ENCODE assay signal across 8 mouse cellular contexts in the genomic region with DNA sequence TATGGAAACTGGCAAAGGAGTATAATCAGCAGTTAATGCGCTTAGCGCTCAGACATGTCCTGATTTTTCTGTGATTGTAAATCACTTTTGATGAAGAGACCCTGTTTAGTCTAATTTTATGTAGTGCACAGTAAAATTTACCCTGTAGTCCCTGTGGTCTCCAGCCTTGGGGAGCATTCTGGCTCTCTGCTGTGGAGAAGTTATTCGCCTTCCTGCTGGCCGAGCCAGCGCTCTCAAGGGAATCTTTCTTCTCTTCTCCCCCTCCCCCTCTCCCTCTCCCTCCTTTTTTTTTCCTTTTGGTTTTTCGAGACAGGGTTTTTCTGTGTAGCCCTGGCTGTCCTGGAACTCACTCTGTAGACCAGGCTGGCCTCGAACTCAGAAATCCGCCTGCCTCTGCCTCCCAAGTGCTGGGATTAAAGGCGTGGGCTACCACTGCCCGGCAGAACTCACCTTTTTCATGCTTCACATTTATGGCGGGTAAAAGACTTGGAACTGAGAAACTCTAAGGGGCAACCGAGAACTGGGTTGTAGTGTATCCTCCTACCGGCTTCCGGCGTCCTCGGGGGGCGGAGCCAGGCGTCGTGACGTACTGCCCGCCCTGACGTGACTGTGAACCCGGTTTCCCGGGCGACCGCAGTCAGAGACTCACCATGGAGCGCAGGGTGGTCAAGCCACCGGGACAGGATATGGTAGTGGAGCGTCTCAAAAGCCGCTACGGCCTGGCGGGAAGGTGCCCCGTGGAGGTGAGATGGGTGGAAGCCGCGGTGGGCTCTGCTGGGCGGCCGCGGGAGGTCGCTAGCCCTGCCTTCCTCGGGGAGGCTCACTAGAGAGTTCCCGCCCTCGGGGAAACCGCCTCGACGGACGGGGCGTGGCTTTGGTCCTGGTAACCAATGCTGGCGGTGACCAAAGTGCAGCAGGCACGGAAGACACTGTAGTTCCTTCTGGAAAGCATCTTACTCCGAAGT. TPM values are rescaled to one million over a fixed set of nuclear protein-coding genes. Genes with fewer than 3 reads are reported as not detected.
DNase-seq lines count a peak whose midpoint lies in the region; ATAC-seq lines count a peak whose summit lies in the region.

Gene Ccdc138 (plus strand): TSS at position 629 of the 965 bp plus-strand sequence.

- DNase-seq in ZHBTc4 (ENCODE audit: low read depth, low spot score), result peak; percentile 97
- peak; percentile 82 to 85 for DNase-seq in gastrocnemius, adult 8-10 months (ENCODE audit: low spot score in 2 of 2)
- DNase-seq in hindlimb bud, embryonic 11.5 days (ENCODE audit: extremely low spot score, low read depth, low spot score), result peak; percentile 64
- peak; percentile 86 for DNase-seq in left cerebral cortex, adult 8-10 months (ENCODE audit: low spot score in 2 of 2)
- peak; percentile 94 to 95 for DNase-seq in right cerebral cortex, postnatal 10 days (ENCODE audit: low spot score in 2 of 2)
- DNase-seq in urinary bladder, postnatal 25 days (ENCODE audit: low spot score), result peak; percentile 89

- peak; percentile 97 for ATAC-seq in common myeloid progenitor, adult 5-6 weeks (replicated peaks; ENCODE audit: low read depth, poor library complexity, severe bottlenecking)

- peaks cover 32% of the 10 kb centered on the region for H3K36me3 ChIP-seq in megakaryocyte, embryonic 14.5 days (replicated peaks; ENCODE audit: low read length)

- H3K4me3 ChIP-seq in megakaryocyte, embryonic 14.5 days (replicated peaks), result peak within 1 kb of the TSS; percentile 97

- no peaks in the 10 kb centered on the region for H3K27me3 ChIP-seq in megakaryocyte, embryonic 14.5 days (replicated peaks)

- H3K9me3 ChIP-seq in megakaryocyte, embryonic 14.5 days, result no peaks in the 10 kb centered on the region

- peaks cover 17% of the 10 kb centered on the region for H3K4me1 ChIP-seq in megakaryocyte, embryonic 14.5 days

RNA-seq across cellular contexts. Expression of gene Ccdc138, which starts in this region (rescaled TPM):
- 6.7 and 12.4 TPM in 2 replicates for total RNA-seq in common myeloid progenitor, adult 5-6 weeks (2017)
- total RNA-seq in gastrocnemius, adult 8-10 months (2022), result under 1 TPM; 0.11 to 0.22 (median 0.20) TPM
- total RNA-seq in left cerebral cortex, adult 8-10 months (2022), result 1 to 10 TPM; 3.2 to 4.8 (median 3.9) TPM
- 0.65 TPM in 1 of 2 replicates, not detected in the other for polyA plus RNA-seq in megakaryocyte, embryonic 14.5 days (2012; ENCODE audit: insufficient read depth, low replicate concordance)

Comparison
In these comparisons a context has a peak if more than half of its experiments do, and no peak if none do; other contexts are left out.
1. Peak in every context shown above with its lines: DNase-seq, ATAC-seq and H3K4me3 ChIP-seq.
2. Peak in DNase-seq in gastrocnemius, adult 8-10 months; RNA of the gene not detected or under 1 TPM.